Mouse (Mus musculus): ENCODE data around the gene Disp1.
A peak's percentile ranks its signal among the peaks of the same experiment; 100 is the strongest.

The Disp1 gene

DNA sequence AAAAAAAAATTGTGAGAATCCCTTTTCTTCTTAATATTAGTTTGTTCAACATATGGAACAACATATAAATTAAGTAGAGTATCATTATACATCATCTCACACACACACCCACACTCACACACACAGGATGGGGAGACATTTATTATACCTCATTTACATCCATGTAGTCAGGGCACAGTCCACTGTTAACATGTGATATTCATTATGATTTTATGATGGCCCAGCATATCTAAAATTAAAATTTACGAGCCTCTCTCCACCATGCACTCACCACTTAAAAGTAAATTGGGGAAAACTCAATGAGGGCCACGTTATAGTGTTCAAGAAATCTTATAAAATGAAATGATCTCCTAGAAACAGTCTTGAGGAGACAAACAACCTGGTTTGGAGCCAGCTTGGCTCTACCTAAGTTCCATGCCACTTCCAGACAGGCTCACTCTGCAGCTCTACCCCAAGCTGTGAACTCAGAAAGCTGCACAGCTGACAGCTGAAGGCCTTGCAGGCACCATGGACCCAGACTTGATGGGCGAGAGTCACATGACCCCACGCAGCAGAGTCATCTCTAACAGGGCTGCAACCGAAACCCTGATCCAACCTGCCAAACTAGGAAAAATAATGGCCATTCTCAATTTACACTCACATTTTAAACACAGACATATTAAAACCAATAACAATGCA, 57.7 kb downstream of the Disp1 start:
- no peak for DNase-seq (ENCODE audit: low spot score)

DNA sequence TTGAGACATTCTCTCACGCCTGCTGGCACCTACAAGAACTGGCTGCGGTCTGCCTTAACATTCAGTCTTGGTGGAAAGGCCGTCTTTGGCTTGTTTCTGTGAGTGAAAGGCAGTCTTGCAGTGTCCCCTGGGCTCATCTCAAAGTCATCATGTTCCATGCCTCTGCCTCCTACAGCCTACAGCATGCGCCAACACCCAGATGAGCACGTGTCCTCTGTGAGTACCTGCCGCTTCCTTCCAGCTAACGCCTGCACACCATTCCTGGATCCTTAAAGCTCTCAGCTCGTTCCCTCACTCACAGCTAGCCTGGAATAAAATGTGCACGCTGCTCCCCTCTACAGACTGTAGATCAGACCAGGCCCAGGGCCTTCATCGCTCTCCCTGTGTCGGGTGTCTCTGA, 60.3 kb downstream of the Disp1 start:
- DNase-seq (ENCODE audit: low spot score): no peak

DNA sequence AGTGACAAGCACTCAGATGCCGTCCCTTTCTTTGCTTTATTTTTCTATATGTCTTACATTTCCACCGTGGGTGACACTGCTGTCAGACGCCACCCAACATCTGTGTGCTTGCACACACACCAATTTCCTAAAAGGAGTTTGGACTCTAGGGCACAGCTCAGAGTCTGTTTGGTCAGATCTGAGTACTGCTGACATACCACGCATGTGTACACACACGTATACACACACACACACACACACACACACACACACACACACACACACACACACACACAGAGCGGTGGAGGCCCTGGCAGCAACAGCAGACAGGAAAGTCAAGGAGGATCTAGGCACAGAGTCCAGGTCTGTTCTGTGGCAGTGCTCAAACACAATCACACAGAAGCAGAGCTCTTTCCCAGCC, 61.1 kb downstream of the Disp1 start:
- DNase-seq (ENCODE audit: low spot score): no peak

DNA sequence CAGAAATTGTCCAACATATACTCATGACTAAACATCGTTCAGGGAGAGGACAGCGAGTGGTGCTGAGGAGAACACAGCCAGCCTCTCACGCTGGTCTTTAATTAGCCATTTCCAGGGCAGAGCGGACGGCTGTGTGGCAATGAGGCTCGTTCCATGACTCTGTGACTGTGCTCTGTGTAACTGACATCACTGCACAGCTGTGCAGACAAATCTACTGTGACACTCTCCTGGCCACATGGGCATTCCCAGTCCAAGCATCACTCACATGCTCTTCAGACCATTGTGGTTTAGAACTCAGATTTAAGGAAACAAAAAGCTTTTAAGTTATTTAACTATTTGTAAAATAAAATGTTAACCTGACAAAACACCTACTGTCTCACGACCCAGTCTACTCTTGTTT, 62.1 kb downstream of the Disp1 start:
- no peak for DNase-seq (ENCODE audit: low spot score)

DNA sequence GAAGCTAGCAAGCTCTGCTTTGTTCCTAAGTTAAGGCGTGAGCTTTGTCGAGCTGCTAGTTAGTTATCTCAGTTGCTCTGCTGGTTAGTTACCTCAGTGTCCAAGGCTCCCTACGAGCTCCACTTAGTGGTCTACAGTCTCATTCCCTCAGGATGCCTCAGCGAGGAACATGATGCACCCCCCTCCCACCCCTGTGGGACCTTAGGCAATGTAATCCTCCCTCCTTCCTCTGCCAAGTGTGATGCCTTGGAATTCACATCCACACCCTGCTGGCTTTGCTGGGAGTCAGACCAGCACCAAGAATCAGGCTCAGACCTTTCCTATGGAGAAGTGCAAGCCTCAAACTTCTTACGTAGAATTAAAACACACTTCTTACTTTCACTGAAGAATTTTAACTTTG, 65.7 kb downstream of the Disp1 start:
- DNase-seq (ENCODE audit: low spot score): peak; percentile 11

DNA sequence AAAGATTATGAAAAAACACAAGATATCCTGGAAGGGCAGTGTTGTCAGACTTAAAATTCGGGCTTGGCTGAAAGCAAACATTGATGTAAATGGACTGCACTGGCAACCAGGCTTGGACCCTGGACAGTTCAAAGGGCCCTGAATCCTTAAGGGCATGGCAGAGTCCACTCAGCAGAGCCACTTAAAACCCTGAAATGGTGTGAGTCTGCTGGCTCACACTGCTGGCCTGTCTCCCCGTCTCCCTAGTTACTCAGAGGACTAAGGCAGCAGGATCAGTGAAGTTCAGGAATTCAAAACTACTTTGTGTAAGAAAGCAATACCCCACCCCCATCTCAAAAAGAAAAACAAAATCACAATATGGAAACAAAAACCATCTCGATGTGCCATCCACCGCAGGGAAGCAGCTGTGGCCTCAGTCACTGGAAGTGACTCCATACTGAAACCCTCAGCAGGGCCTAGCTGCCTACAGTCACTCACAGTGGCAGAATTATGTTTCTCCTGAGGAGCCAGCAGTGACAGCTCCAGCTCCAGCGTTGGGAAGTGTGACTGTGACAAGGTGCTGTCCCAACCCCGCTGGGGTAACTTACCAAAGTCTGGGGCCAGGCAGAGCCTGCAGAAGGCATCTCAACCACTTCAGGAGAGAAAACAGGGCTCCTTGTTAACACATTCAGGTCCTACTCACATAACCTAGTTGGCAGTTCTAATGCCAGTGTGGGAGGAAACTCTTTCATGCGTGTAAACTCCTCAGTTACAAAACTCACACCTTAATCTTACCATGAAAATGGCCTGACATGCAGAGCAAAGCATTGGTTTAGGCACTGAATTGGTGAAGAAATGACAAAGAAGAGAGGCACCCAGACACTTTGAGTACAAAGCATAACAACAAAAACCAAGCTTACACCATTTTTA, 66.8 kb downstream of the Disp1 start:
- DNase-seq (ENCODE audit: low spot score): peak; percentile 11

DNA sequence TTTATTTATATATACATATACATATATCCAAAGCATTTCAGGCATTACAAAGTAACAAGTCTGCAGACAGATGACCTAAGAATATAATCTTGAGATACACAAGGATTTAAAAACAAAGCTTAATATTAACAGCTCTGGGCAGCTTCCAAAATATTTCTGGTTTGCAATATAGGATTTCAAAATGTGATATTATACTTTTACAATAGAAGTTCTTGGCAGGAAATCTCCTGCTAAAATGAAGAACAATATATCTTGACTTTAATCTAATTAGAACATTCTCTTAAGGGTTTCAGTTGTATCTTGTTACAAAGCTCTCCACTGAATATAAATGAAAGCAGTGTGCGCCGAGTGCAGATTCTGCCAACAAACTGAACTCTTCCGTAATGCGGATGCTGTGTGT, 68.0 kb downstream of the Disp1 start:
- DNase-seq (ENCODE audit: low spot score): no peak

DNA sequence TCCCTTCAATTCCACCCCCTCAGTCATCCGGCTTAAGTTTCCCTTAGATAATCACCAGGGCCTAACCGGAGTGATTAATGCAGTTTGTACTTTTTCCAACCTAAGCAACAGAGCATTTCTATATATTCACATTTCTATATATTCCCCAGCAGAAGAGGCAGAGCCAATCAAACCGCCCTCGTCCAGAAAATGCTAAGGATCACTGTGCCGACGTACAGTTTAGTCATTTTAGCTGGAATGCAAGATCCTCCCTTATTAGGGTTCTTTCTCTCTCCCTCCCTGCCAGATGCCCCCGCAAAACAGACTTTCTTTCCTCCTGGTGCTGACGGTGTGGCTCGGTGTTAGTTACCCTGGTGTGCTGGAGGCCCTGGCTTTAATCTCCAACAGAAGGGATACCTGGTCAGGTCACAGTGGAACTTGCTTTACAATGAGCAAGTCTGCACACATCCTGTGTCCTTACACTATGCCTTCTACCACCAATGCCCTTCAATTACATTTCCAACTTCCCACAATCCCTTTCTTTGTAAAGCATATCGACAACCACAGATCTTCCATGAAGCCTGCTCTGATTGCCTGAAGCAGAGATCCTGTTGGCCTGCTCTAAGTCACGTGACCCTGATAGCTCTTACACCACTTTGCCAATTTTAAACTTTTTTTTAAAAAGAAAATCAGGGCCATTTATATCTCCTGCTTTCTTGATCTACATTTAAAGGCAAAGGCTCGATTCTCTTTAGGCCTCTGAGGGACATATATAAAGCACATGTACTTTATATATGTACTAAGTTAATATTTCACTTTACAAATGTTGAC, 69.6 kb downstream of the Disp1 start:
- DNase-seq (ENCODE audit: low spot score): no peak

DNA sequence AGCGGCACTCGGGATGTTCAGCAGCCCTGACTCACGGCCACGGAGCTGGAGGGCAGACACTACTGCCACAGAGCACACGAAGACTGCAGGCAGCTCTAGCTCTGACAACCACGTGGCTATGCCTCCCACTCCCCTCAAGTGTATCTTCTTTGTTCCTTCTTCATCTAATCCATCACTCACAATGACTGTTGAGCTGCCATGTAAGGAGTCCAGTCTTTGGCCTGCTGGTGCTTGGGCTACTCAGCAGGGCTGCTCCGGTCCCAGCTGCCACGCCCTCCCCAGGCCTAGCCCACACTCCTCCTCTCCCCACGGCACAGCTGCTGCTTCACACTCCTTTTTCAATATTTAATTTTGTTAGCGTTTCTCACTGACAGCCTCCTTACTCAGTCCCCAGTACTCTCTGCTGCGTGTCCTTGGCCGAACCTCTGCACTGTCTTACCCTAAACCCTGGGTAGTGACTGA, 70.9 kb downstream of the Disp1 start:
- DNase-seq (ENCODE audit: low spot score): no peak

DNA sequence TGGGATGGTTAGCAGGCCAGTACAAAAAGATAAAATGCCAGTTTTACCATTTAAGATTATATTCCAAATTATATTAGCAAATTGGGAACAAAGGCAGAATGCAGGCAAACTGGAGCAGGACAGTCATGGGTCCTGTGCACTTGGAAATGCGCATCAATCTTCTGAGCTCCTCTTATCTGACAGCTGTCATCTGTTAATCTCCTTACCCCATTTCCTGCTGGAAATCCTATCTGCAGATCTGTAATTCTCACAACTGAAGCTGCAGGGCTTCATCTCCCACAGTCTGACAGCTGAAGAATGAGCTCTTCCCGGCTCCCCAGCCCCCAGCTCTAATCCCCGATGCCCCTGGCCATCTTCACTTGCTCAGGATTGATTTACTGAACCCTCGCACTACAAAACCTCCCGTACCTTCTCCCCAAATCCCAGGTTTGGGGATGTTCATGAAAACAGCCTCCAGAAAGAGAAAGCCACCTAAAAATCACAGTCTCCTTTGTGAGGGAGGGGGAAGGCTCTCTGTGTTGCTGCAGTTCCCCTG, 71.7 kb downstream of the Disp1 start:
- DNase-seq (ENCODE audit: low spot score): no peak

DNA sequence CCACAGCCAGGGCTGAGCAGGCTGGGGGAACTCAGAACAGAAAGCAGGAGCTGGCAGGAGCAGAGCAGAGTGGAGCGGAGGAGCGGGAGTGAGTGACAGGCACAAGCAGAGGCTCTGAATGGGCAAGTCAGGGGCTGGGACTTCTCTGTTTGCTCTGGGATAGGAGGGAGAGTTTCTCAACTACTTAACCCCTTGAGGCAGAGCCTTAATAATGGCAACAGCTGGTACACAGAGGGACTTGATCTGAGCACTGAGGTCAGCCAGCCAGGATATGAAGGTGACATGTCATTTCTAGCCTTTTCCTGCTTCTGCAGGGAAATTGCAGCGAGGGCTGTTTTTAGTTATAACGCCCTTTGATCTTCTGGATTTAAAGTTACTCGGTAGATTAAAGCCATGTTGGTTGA, 73.9 kb downstream of the Disp1 start:
- DNase-seq (ENCODE audit: low spot score): peak; percentile 70

DNA sequence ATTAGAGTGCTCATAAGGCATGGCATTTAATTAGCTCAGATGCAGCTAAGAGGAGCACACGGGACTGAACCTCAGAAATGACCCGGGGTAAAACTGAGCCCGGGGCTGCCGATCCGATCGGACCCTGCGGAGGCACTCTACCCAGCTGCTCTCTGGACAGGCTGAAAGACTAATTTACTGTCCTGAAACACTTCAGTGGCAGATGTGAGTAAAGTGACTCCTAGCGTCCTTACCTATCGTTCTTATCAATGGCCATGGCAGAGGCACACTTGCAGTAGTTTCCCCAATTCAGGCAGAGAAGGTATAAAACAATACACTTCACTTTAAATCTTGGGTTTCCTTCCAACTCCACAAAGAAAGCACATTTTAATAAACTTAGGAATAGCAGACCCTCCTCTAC, 74.5 kb downstream of the Disp1 start:
- no peak for DNase-seq (ENCODE audit: low spot score)

DNA sequence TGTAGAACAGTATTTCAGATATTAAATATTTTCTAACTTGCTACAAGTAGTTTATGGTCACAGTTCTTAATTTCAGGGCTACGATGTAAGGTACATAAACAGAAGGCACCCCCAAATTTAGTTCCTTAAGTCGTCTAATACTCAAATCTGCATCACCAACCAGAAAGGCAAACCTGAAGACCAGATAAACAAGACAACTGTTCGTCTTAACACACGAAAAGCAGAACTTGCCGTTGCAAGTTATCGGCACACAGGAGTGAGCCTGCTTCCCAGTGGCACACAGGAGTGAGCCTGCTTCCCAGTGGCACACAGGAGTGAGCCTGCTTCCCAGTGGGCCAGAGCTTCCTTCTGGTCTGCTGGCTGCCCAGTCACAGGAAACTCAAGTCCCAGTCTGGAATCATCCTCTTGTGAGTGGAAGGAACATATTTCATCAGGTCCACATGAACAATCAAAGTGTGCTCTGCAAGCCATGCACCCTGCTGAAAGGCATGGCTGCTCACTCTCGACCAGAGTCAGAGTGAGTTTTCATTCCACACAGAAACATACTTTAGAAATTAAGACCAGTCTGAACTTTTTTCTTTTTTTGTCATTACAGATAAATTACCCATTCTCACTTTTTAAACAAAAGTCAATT, 75.1 kb downstream of the Disp1 start:
- peak; percentile 8 for DNase-seq (ENCODE audit: low spot score)

DNA sequence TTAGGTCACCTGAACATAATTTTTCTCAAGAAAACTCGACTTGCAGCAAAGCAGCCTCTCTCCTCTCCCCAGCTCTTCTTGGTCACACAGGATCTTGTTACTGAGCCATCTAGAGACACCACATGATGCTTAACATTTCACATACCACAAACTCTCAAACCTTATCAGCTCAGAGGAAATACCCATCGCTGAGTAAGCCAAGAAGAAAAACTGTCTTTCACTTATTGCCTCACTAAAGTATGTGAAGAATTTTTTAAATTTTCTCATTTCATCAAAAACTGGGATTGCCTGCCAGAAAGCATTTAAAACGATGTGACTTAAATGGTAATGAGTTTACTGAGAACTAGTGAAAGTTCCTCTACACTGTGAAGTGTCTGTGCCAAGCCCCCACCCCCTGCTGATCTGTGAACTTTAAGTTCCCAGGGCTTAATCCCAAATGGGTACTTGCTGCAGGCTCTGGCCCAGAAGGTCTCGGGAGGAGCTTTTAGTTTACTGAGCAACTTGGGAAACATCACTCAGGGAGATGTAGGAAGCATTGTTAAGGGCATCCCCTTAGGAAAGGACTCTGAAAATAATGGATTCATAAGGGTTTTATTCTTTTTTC, 76.6 kb downstream of the Disp1 start:
- peak; percentile 48 for DNase-seq (ENCODE audit: low spot score)

DNA sequence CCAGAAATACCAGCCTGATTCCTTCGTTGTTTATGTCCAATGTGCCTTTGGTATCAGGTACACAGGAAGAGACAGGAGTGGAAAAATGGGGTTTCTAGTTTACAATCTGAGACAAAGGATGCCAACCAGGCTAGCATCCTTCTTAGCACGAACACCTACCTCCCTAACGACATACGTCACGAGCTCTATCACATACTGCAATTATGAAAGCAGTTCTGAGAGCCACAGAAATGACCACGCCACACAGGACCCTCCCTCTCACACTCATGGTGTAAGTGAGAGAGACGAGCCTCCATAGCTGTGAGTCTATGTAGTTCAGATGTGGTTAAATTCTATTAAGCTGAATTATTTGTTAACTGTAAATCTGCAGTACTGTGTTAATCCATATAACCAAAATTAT, 78.1 kb downstream of the Disp1 start:
- no peak for DNase-seq (ENCODE audit: low spot score)

DNA sequence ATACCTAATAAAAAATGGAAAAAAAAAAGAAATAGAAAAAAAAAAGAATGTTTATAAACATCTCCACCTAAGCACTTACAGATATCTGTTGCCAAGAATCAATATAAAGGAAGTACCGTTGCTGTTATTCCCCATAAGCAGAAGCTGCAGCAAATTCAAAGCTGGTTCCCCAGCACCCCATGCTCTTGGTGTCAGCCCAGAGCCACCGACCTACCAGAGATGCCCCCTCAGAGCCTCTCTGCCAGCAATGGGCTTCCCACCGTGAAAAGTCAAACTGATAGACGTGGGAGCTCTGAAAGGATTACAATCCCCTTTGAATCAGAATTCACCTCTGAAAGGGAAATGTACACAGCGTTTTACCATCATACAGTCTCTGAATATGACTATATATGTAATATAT, 78.8 kb downstream of the Disp1 start:
- no peak for DNase-seq (ENCODE audit: low spot score)

DNA sequence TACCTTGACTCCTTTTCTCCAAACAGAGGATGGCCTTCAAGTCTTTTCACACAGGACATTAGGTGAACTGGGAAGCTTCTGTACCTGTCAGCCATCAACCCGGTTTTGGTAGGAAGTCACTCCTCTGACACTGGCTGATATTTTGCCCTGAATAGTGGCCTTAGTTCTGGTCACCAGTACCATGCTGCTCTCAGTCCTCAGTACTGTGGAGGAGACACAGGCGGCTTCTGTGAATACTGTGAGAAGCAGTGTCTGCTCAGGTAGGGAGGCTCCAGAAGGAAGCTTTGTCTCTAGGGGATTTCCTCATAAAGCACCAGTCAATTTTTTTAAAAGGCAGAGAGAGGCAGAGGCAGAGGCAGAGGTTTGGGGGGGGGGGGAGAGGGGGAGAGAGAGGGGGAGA, 80.0 kb downstream of the Disp1 start:
- DNase-seq (ENCODE audit: low spot score): no peak

DNA sequence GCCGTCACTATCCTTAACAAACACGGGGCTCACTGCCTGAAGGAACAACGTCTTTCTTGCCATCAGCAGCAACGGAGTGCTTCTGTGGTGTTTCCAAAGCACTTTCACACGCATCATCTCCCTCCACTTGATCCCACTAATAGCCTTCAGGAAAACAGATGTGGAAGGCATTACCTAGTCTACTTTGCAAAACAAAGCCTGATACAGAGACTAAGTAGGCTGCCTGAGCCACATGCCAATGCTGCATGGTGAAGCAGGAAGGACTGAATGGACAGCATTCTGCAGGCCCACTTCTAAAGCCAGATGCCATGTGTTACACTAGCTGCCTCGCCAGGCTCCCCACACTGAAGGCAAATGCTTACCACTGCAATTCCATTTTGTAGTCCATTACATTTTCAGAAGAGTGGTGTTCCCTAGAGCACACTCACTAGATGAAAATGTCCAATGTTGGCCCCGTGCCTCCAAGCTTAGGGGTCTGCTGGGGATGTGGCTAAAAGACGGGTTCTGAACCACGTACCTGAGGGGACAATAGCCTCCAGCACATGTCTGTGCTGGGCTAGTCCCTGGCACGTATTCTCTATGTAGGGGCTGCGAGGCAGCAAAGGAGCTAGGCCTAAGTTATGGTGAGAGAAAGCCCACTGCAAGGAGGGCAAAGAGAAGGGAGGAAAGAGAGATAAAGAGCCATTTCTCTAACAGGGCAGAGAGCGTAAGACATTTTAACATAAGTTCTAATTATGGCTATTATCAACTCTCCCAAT, 80.6 kb downstream of the Disp1 start:
- DNase-seq (ENCODE audit: low spot score): no peak

DNA sequence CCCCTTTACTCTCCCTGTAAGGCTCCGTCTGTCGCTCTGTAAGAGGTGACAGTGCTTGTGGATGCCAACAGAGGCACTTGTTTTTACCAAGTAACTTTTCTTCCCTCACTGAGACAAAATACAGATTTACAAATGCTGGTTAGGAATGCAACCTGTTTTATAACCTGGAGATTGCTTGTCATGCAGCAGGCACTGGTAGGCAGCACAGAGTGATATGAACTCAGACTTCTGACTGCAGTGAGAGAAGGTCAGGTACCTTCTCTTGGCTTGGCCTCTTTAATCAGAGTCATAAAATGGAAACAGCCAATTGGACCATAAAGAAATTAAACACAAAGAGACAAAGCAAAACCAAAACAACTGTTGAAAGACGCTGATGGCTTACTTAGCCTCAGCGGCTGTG, 83.2 kb downstream of the Disp1 start:
- DNase-seq (ENCODE audit: low spot score): no peak

DNA sequence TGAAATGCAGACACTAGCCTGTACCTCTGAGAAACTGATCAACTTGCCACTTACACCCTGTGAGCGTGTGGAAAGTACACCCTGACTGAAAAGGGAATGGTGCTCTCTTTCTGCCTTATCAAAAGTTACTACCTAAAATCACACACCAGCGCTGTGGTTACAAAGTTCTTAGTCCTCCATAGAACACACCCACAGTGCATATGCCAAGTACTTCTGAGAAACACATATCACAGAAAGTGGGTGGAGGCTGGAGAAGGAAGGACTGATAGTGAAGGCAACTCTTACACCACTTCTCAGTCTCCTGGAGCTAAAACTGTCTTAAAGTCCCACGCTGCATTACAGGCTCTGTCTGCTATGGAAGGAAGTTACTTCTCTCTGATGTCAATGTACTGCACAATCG, 86.9 kb downstream of the Disp1 start:
- no peak for DNase-seq (ENCODE audit: low spot score)

DNA sequence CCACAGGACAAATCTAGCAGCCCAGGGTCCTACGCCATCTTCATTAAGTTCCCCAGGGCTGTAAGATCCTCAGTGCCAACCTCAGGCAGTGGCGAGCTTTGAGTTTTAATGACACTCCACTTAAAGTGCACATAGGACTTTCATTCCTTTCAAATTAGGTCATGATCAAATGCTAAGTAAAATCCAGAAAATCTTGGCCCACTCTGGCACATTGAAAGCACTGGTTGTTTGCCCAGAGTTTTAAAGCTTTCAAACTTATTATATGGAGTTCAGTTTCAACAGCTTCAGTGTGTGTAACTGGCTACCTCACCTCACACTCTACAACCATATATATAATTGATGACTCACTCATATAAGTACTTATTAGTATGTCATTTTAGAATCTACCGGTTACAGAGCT, 87.9 kb downstream of the Disp1 start:
- DNase-seq (ENCODE audit: low spot score): no peak

Measured in adipocyte (in vitro differentiated cells).